Mouse (Mus musculus) lung, postnatal 0 days (tissue): ENCODE data around the gene Spink2.

ENCODE experiments used
- CTCF ChIP-seq: IDR thresholded peaks from 2 replicates; pipeline ENCODE4 v1.5.1; 2016; ENCODE audit warnings: antibody characterized with exemption, mild to moderate bottlenecking
- EP300 ChIP-seq: IDR thresholded peaks from 2 replicates; pipeline ENCODE4 v1.6.1; 2016; ENCODE audit warnings: antibody characterized with exemption, mild to moderate bottlenecking, control low read depth

DNA sequence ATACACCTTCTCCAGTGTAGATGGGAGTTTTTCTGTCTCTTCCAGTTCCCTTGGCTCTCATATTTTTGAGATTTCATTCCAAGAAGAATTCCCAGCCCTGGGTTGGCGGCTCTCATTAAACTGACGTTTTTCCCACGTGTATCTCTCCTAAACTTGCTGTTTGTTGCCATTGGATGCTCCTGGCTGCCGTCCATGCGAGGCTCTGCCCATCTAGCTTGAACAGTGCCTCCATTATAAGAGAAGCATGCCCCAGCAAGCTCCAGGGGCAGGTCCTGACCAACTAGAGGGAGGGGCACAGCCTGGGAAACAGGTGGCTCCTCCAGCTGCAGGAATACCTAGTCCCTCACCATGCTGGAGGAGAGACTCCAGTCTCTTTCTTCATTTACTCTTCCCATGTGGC, 54.3 kb downstream of the Spink2 start:
- TF ChIP-seq CTCF (no peak), EP300 (no peak)
